Mouse (Mus musculus): Measurements from ENCODE around the gene Fbxo46. TPM values are rescaled to one million over a fixed set of nuclear protein-coding genes. Genes with fewer than 3 reads are reported as not detected.

Gene Fbxo46
- polyA plus RNA-seq, 1 experiment from 2014 or later, result 8.0 TPM

GRCm38 (mm10) chr7:19093537-19094385 is 25.9 kb upstream of the Fbxo46 start:
- H3K9me3 ChIP-seq, result no peaks in the 10 kb centered on the region
- H3K27ac ChIP-seq (replicated peaks), result peak overlapping the region; percentile 99
- H3K27me3 ChIP-seq (replicated peaks), result peaks cover 9% of the 10 kb centered on the region
- H3K9ac ChIP-seq, result peak overlapping the region; percentile 97
- peak; percentile 68 for ATAC-seq (ENCODE audit: extremely low read depth, insufficient number of reproducible peaks, low FRiP score, low TSS enrichment)
- WGBS, result under 1% methylated on average over 45 of the region's 45 CpGs
- H3K4me3 ChIP-seq, result peak overlapping the region; percentile 86
- peaks cover 48% of the 10 kb centered on the region for H3K4me1 ChIP-seq
- peaks cover 45% of the 10 kb centered on the region for H3K36me3 ChIP-seq
- peak overlapping the region; percentile 92 for H3K4me2 ChIP-seq

- peak within 1 kb of the TSS; percentile 99 for H3K27ac ChIP-seq (replicated peaks)
- H3K27me3 ChIP-seq (replicated peaks), result peaks cover 9% of the 10 kb centered on the region
- WGBS, result under 1% methylated on average over 28 of the region's 36 CpGs
- peak within 1 kb of the TSS; percentile 97 for H3K9ac ChIP-seq
- H3K4me1 ChIP-seq, result peaks cover 48% of the 10 kb centered on the region
- H3K36me3 ChIP-seq, result peaks cover 42% of the 10 kb centered on the region
- no peaks in the 10 kb centered on the region for H3K9me3 ChIP-seq
- H3K4me2 ChIP-seq, result peak within 1 kb of the TSS; percentile 92
- ATAC-seq (ENCODE audit: extremely low read depth, insufficient number of reproducible peaks, low FRiP score, low TSS enrichment), result 0 out of 2 replicates have a peak, but pooled peaks have one; percentile 0
- peak within 1 kb of the TSS; percentile 86 for H3K4me3 ChIP-seq
Measured at GRCm38 (mm10) chr7:19094471-19094825, 25.2 kb upstream of the Fbxo46 start, which contains the start of gene Six5. Gene Six5, plus strand, starts transcription at chr7:19094594.

GRCm38 (mm10) chr7:19094826-19095750 is 24.6 kb upstream of the Fbxo46 start:
- Histone ChIP-seq H3K4me1 (peaks cover 48% of the 10 kb centered on the region), H3K4me3 (peak overlapping the region; percentile 86), H3K9me3 (no peaks in the 10 kb centered on the region), H3K9ac (peak overlapping the region; percentile 97), H3K27me3 (replicated peaks) (peaks cover 9% of the 10 kb centered on the region), H3K36me3 (peaks cover 36% of the 10 kb centered on the region), H3K4me2 (peak overlapping the region; percentile 92), H3K27ac (replicated peaks) (peak overlapping the region; percentile 99)
- under 1% methylated on average over 83 of the region's 87 CpGs for WGBS
- ATAC-seq (ENCODE audit: extremely low read depth, insufficient number of reproducible peaks, low FRiP score, low TSS enrichment), result no peak

- Histone ChIP-seq H3K4me2 (peak overlapping the region; percentile 92), H3K4me3 (peak overlapping the region; percentile 86), H3K4me1 (peaks cover 48% of the 10 kb centered on the region), H3K9me3 (no peaks in the 10 kb centered on the region), H3K36me3 (peaks cover 30% of the 10 kb centered on the region), H3K27me3 (replicated peaks) (peaks cover 3% of the 10 kb centered on the region), H3K27ac (replicated peaks) (peak overlapping the region; percentile 99), H3K9ac (peak overlapping the region; percentile 97)
- ATAC-seq (ENCODE audit: extremely low read depth, insufficient number of reproducible peaks, low FRiP score, low TSS enrichment), result no peak
- WGBS, result under 1% methylated on average over 19 of the region's 19 CpGs
Measured at GRCm38 (mm10) chr7:19095751-19096110, 23.9 kb upstream of the Fbxo46 start.

- no peak for ATAC-seq (ENCODE audit: extremely low read depth, insufficient number of reproducible peaks, low FRiP score, low TSS enrichment)
- no peaks in the 10 kb centered on the region for H3K9me3 ChIP-seq
- peak overlapping the region; percentile 99 for H3K27ac ChIP-seq (replicated peaks)
- WGBS, result 55% methylated on average over 5 of the region's 5 CpGs
- H3K4me2 ChIP-seq, result peak overlapping the region; percentile 92
- peak overlapping the region; percentile 97 for H3K9ac ChIP-seq
- peak overlapping the region; percentile 86 for H3K4me3 ChIP-seq
- peaks cover 44% of the 10 kb centered on the region for H3K4me1 ChIP-seq
- H3K27me3 ChIP-seq (replicated peaks), result no peaks in the 10 kb centered on the region
- H3K36me3 ChIP-seq, result peaks cover 22% of the 10 kb centered on the region
Measured at GRCm38 (mm10) chr7:19096421-19096976, 23.2 kb upstream of the Fbxo46 start.

GRCm38 (mm10) chr7:19097217-19097616 is 22.4 kb upstream of the Fbxo46 start:
- peak overlapping the region; percentile 97 for H3K9ac ChIP-seq
- no peak for ATAC-seq (ENCODE audit: extremely low read depth, insufficient number of reproducible peaks, low FRiP score, low TSS enrichment)
- peaks cover 4% of the 10 kb centered on the region; the same call in 1 of the 2 replicates for H3K9me3 ChIP-seq
- 31% methylated on average over 2 of the region's 2 CpGs for WGBS
- 0 out of 2 replicates have a peak overlapping the region, but pooled peaks have one; percentile 92 for H3K4me2 ChIP-seq
- no peak overlapping the region for H3K27ac ChIP-seq (replicated peaks)
- H3K4me3 ChIP-seq, result no peak overlapping the region
- H3K4me1 ChIP-seq, result peaks cover 37% of the 10 kb centered on the region
- H3K36me3 ChIP-seq, result peaks cover 16% of the 10 kb centered on the region
- H3K27me3 ChIP-seq (replicated peaks), result no peaks in the 10 kb centered on the region

GRCm38 (mm10) chr7:19097863-19098262 is 21.8 kb upstream of the Fbxo46 start:
- H3K9ac ChIP-seq, result peak overlapping the region; percentile 97

GRCm38 (mm10) chr7:19098811-19099210 is 20.8 kb upstream of the Fbxo46 start:
- Histone ChIP-seq H3K27ac (replicated peaks) (no peak overlapping the region), H3K9me3 (peaks cover 4% of the 10 kb centered on the region; the same call in 1 of the 2 replicates), H3K4me1 (peaks cover 24% of the 10 kb centered on the region), H3K36me3 (peaks cover 19% of the 10 kb centered on the region), H3K27me3 (replicated peaks) (no peaks in the 10 kb centered on the region), H3K9ac (no peak overlapping the region), H3K4me3 (no peak overlapping the region), H3K4me2 (no peak overlapping the region)
- ATAC-seq (ENCODE audit: extremely low read depth, insufficient number of reproducible peaks, low FRiP score, low TSS enrichment), result no peak
- WGBS, result 66% methylated on average over 7 of the region's 7 CpGs

More at GRCm38 (mm10) chr7:19097863-19098262, 21.8 kb upstream of the Fbxo46 start:
- Histone ChIP-seq H3K27me3 (replicated peaks) (no peaks in the 10 kb centered on the region), H3K36me3 (peaks cover 19% of the 10 kb centered on the region), H3K4me1 (peaks cover 31% of the 10 kb centered on the region), H3K4me2 (no peak overlapping the region), H3K9me3 (peaks cover 4% of the 10 kb centered on the region; the same call in 1 of the 2 replicates), H3K4me3 (no peak overlapping the region), H3K27ac (replicated peaks) (no peak overlapping the region)
- no peak for ATAC-seq (ENCODE audit: extremely low read depth, insufficient number of reproducible peaks, low FRiP score, low TSS enrichment)

DNA sequence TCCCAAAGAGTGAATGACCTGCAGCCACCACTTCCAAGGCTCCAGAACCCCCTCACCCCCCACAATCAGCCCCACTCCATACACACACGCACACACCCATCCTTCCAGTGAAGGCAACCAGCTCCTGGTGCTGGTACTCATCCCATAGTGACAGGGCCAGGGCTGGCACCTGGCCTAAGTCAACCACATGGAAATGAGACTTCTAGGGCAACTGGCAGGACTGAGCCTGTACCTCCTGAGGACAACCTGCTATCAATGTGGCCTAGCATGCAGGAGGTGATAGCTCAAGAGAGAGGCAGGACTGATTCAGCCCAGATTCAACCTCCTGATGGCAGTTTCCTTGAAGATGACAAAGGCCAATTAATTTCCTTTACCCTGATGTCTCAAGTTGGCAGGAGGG is 19.4 kb upstream of the Fbxo46 start:
- Histone ChIP-seq H3K4me3 (no peak overlapping the region), H3K9me3 (peaks cover 4% of the 10 kb centered on the region; the same call in 1 of the 2 replicates), H3K36me3 (peaks cover 19% of the 10 kb centered on the region), H3K9ac (no peak overlapping the region), H3K27ac (replicated peaks) (no peak overlapping the region), H3K4me2 (no peak overlapping the region), H3K27me3 (replicated peaks) (no peaks in the 10 kb centered on the region), H3K4me1 (peaks cover 24% of the 10 kb centered on the region)
- no peak for ATAC-seq (ENCODE audit: extremely low read depth, insufficient number of reproducible peaks, low FRiP score, low TSS enrichment)
- 67% methylated on average over 1 of the region's 1 CpGs for WGBS

- Histone ChIP-seq H3K4me1 (peaks cover 10% of the 10 kb centered on the region), H3K9me3 (peaks cover 4% of the 10 kb centered on the region; the same call in 1 of the 2 replicates), H3K27me3 (replicated peaks) (no peaks in the 10 kb centered on the region), H3K4me2 (no peak overlapping the region), H3K36me3 (0 out of 2 replicates have a peak, but pooled peaks cover 4% of the 10 kb centered on the region), H3K27ac (replicated peaks) (no peak overlapping the region), H3K4me3 (no peak overlapping the region), H3K9ac (no peak overlapping the region)
- no peak for ATAC-seq (ENCODE audit: extremely low read depth, insufficient number of reproducible peaks, low FRiP score, low TSS enrichment)
Measured at GRCm38 (mm10) chr7:19103741-19104140, 15.9 kb upstream of the Fbxo46 start.

DNA sequence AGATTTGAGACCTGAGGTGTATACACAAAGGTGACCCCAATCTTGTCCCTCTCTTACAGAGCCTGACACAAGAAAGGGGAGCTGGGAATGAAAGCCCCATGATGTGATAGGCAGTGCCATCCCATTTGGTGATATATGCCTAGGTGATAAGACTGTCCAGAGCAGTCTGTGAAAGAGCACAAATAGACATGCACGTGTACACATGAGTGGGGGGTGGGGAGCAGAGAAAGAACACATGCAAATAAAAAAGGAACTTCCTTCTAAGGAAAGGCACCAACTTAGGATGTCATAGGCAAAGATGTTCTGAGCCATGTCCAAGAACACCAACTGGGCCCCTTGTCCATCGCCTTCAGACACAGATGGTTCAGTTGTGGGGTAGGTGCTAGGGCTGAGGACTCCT is 15.2 kb upstream of the Fbxo46 start:
- Histone ChIP-seq H3K9ac (no peak overlapping the region), H3K4me1 (peaks cover 10% of the 10 kb centered on the region), H3K9me3 (peaks cover 4% of the 10 kb centered on the region; the same call in 1 of the 2 replicates), H3K4me3 (no peak overlapping the region), H3K36me3 (0 out of 2 replicates have a peak, but pooled peaks cover 4% of the 10 kb centered on the region), H3K27ac (replicated peaks) (no peak overlapping the region), H3K4me2 (no peak overlapping the region), H3K27me3 (replicated peaks) (no peaks in the 10 kb centered on the region)
- no peak for ATAC-seq (ENCODE audit: extremely low read depth, insufficient number of reproducible peaks, low FRiP score, low TSS enrichment)
- WGBS, result 65% methylated on average over 2 of the region's 2 CpGs

Data from heart, embryonic 13.5 days (tissue).